8 mouse cellular contexts compared by ENCODE assay signal in genomic region chr12:101028954-101029731, GRCm38 (mm10). TPM values are rescaled to one million over a fixed set of nuclear protein-coding genes. Genes with fewer than 3 reads are reported as not detected.
DNase-seq lines count a peak whose midpoint lies in the region; ATAC-seq lines count a peak whose summit lies in the region.

Gene Ccdc88c, minus strand, starts transcription at chr12:101029056.

- peak; percentile 90 for ATAC-seq in intestine, embryonic 14.5 days (replicated peaks; ENCODE audit: low FRiP score, low TSS enrichment, low read depth)
- peak; percentile 68 for ATAC-seq in megakaryocyte-erythroid progenitor cell, adult 5-6 weeks (replicated peaks; ENCODE audit: low FRiP score, low TSS enrichment, poor library complexity, severe bottlenecking)

- DNase-seq in ovary, adult 18-20 months (ENCODE audit: low spot score), result peak; percentile 64
- DNase-seq in ovary, postnatal 10 days (ENCODE audit: low spot score), result no peak
- peak; percentile 92 for DNase-seq in embryo, embryonic 11 days
- DNase-seq in gastrocnemius, postnatal 25 days, result peak; percentile 88
- DNase-seq in intestine, embryonic 14.5 days (ENCODE audit: low spot score), result peak; percentile 96
- DNase-seq in left cerebral cortex, postnatal 14 days (ENCODE audit: low spot score in 2 of 2), result peak; percentile 78 to 85
- DNase-seq in right cerebral cortex, postnatal 36 days (ENCODE audit: low spot score in 2 of 2), result peak; percentile 69 to 70

- intact Hi-C loops in left cerebral cortex, postnatal 14 days (cut with DNase I), result loop anchor here (1.0 to 2.0 kb wide), 3 partner anchors 40 to 93 kb away; no protein-coding TSS in a partner anchor

- peak within 1 kb of the TSS; percentile 60 for H3K9ac ChIP-seq in intestine, embryonic 14.5 days (ENCODE audit: low read length)

- H3K27ac ChIP-seq in intestine, embryonic 14.5 days (ENCODE audit: low read depth), result peak within 1 kb of the TSS; percentile 64

- 0 out of 2 replicates have a peak, but pooled peaks cover 4% of the 10 kb centered on the region for H3K4me1 ChIP-seq in intestine, embryonic 14.5 days (replicated peaks; ENCODE audit: control insufficient read depth, insufficient read depth, low read length)

- 0 out of 2 replicates have a peak, but pooled peaks cover 12% of the 10 kb centered on the region for H3K27me3 ChIP-seq in intestine, embryonic 14.5 days (replicated peaks; ENCODE audit: control insufficient read depth, insufficient read depth, low read length)

- H3K9me3 ChIP-seq in intestine, embryonic 14.5 days (ENCODE audit: control insufficient read depth, low read length), result no peaks in the 10 kb centered on the region

- peak within 1 kb of the TSS; percentile 76 for H3K4me3 ChIP-seq in intestine, embryonic 14.5 days (ENCODE audit: low read depth, low read length)

- peak within 1 kb of the TSS; percentile 84 for H3K4me2 ChIP-seq in intestine, embryonic 14.5 days (ENCODE audit: low read length)

- under 1% methylated on average over 54 of the region's 56 CpGs for WGBS in intestine, embryonic 14.5 days

- no peaks in the 10 kb centered on the region for H3K36me3 ChIP-seq in intestine, embryonic 14.5 days (ENCODE audit: control insufficient read depth, insufficient read depth, low read length)

RNA-seq across cellular contexts. Expression of gene Ccdc88c, which starts in this region (rescaled TPM):
- total RNA-seq in gastrocnemius, postnatal 25 days (2021), result 10 to 100 TPM; 25.1 to 32.3 TPM
- 14.5 and 15.2 TPM in 2 replicates for polyA plus RNA-seq in intestine, embryonic 14.5 days (2014; fragmentation: Nextera tagmentation; extraction: Ambion mirVana)
- 10 to 100 TPM; 21.6 to 22.4 TPM for total RNA-seq in left cerebral cortex, postnatal 14 days (2021)
- 57.8 and 68.4 TPM in 2 replicates for total RNA-seq in megakaryocyte-erythroid progenitor cell, adult 5-6 weeks (2014; fragmentation: Nextera tagmentation)
- 66.9 and 100 TPM in 2 replicates for total RNA-seq in megakaryocyte-erythroid progenitor cell, adult 5-6 weeks (2017)
